ENCODE assay signal across 24 mouse cellular contexts in genomic region chr1:36573524-36573923, GRCm38 (mm10). TPM values are rescaled to one million over a fixed set of nuclear protein-coding genes. Genes with fewer than 3 reads are reported as not detected.
DNase-seq lines count a peak whose midpoint lies in the region; ATAC-seq and TF ChIP-seq lines count a peak whose summit lies in the region.
"Had no signal": no experiment of that assay in that cellular context is flagged by ENCODE, and none has a peak within 500 bp of the region (broad histone marks: within the 10 kb centered on the region; RNA-seq: fewer than 3 reads in every experiment).

No protein-coding gene starts in this region.

- no peak for TF ChIP-seq EP300 in liver, postnatal 0 days (IDR thresholded peaks at IDR 0.05; ENCODE audit: low read depth)

- H3K4me3 ChIP-seq in liver, postnatal 0 days (ENCODE audit: low read depth, low read length): no peak overlapping the region
- no peak overlapping the region for H3K4me3 ChIP-seq in liver, embryonic 11.5 days (ENCODE audit: low read depth, low read length)
- H3K4me3 ChIP-seq in embryonic facial prominence, embryonic 10.5 days: no peak overlapping the region
- no peak overlapping the region for H3K4me3 ChIP-seq in stomach, embryonic 14.5 days (ENCODE audit: low read depth, low read length)
- H3K4me3 ChIP-seq: erythroblast, embryonic 14.5 days; hindbrain, embryonic 15.5 days; liver, embryonic 13.5 days; midbrain, embryonic 15.5 days had no signal

- peak overlapping the region; percentile 12; the same call in 1 of the 2 replicates for H3K27ac ChIP-seq in liver, postnatal 0 days (ENCODE audit: low read depth)
- H3K27ac ChIP-seq in liver, embryonic 11.5 days (ENCODE audit: low read depth, low read length): no peak overlapping the region
- H3K27ac ChIP-seq in embryonic facial prominence, embryonic 10.5 days (replicated peaks): peak overlapping the region; percentile 49; the same call in 1 of the 2 replicates
- peak overlapping the region; percentile 67 for H3K27ac ChIP-seq in stomach, embryonic 14.5 days (ENCODE audit: low read length)
- H3K27ac ChIP-seq: hindbrain, embryonic 15.5 days; liver, embryonic 13.5 days; midbrain, embryonic 15.5 days had no signal

- no peaks in the 10 kb centered on the region for H3K36me3 ChIP-seq in liver, postnatal 0 days (replicated peaks; ENCODE audit: insufficient read depth, low read length)
- H3K36me3 ChIP-seq in liver, embryonic 11.5 days (ENCODE audit: control insufficient read depth, insufficient read depth, low read length): no peaks in the 10 kb centered on the region
- H3K36me3 ChIP-seq in embryonic facial prominence, embryonic 10.5 days (replicated peaks): no peaks in the 10 kb centered on the region
- H3K36me3 ChIP-seq in stomach, embryonic 14.5 days (ENCODE audit: control insufficient read depth, insufficient read depth, low read length): no peaks in the 10 kb centered on the region
- H3K36me3 ChIP-seq: hindbrain, embryonic 15.5 days; liver, embryonic 13.5 days; midbrain, embryonic 15.5 days had no signal

- H3K9ac ChIP-seq in liver, postnatal 0 days (replicated peaks): no peak overlapping the region
- no peak overlapping the region for H3K9ac ChIP-seq in liver, embryonic 11.5 days (ENCODE audit: low read depth, low read length)
- H3K9ac ChIP-seq in stomach, embryonic 14.5 days (replicated peaks; ENCODE audit: low read depth, low read length): no peak overlapping the region
- H3K9ac ChIP-seq: forebrain, postnatal 0 days; hindbrain, embryonic 15.5 days; liver, embryonic 13.5 days had no signal

- peak; percentile 93 for DNase-seq in heart, adult 11 months
- DNase-seq in heart, postnatal 25 days (ENCODE audit: low spot score): no peak
- no peak for DNase-seq in liver, postnatal 0 days
- DNase-seq in liver, embryonic 11.5 days (ENCODE audit: low spot score): no peak
- no peak for DNase-seq in embryonic facial prominence, embryonic 10.5 days (ENCODE audit: low spot score)
- no peak for DNase-seq in kidney, postnatal 36 days
- no peak for DNase-seq in urinary bladder, postnatal 25 days (ENCODE audit: low spot score)
- DNase-seq: cerebellum, postnatal 10 days; embryo, embryonic 11 days; forebrain, postnatal 0 days; heart, adult 18-20 months; kidney, adult 2 months; layer of hippocampus, postnatal 36 days; liver, embryonic 13.5 days; right cerebral cortex, adult 18-20 months; thymus, postnatal 4 days had no signal

- intact Hi-C loops in heart, postnatal 25 days (cut with DNase I): no loop called here

- no peak overlapping the region for H3K4me2 ChIP-seq in liver, postnatal 0 days (ENCODE audit: low read depth, low read length)
- H3K4me2 ChIP-seq in liver, embryonic 11.5 days: no peak overlapping the region
- H3K4me2 ChIP-seq in stomach, embryonic 14.5 days (replicated peaks; ENCODE audit: low read depth, low read length): no peak overlapping the region
- H3K4me2 ChIP-seq: hindbrain, embryonic 15.5 days; liver, embryonic 13.5 days; midbrain, embryonic 15.5 days had no signal

- H3K4me1 ChIP-seq in liver, postnatal 0 days (ENCODE audit: insufficient read depth): peaks cover 18% of the 10 kb centered on the region
- peaks cover 21% of the 10 kb centered on the region for H3K4me1 ChIP-seq in liver, embryonic 11.5 days (replicated peaks; ENCODE audit: control insufficient read depth, insufficient read depth, low read length)
- H3K4me1 ChIP-seq in embryonic facial prominence, embryonic 10.5 days: peaks cover 78% of the 10 kb centered on the region
- H3K4me1 ChIP-seq in stomach, embryonic 14.5 days (ENCODE audit: control insufficient read depth, insufficient read depth, low read length): peaks cover 44% of the 10 kb centered on the region
- H3K4me1 ChIP-seq: midbrain, embryonic 15.5 days had no signal

- WGBS in liver, postnatal 0 days (ENCODE audit: insufficient replicate concordance): 79% methylated on average over 8 of the region's 8 CpGs
- 85% methylated on average over 8 of the region's 8 CpGs for WGBS in liver, embryonic 11.5 days
- WGBS in embryonic facial prominence, embryonic 10.5 days: 82% methylated on average over 8 of the region's 8 CpGs
- WGBS in stomach, embryonic 14.5 days: 64% methylated on average over 8 of the region's 8 CpGs

- H3K9me3 ChIP-seq in liver, postnatal 0 days (ENCODE audit: low read length): no peaks in the 10 kb centered on the region
- no peaks in the 10 kb centered on the region for H3K9me3 ChIP-seq in liver, embryonic 11.5 days (ENCODE audit: control insufficient read depth, low read length)
- H3K9me3 ChIP-seq in embryonic facial prominence, embryonic 10.5 days: no peaks in the 10 kb centered on the region
- no peaks in the 10 kb centered on the region for H3K9me3 ChIP-seq in stomach, embryonic 14.5 days (ENCODE audit: control insufficient read depth, low read depth, low read length)
- H3K9me3 ChIP-seq: hindbrain, embryonic 15.5 days; liver, embryonic 13.5 days; midbrain, embryonic 15.5 days had no signal

- H3K27me3 ChIP-seq in liver, postnatal 0 days (ENCODE audit: insufficient read depth, low read length): 0 out of 2 replicates have a peak, but pooled peaks cover 2% of the 10 kb centered on the region
- H3K27me3 ChIP-seq in liver, embryonic 11.5 days (replicated peaks; ENCODE audit: control insufficient read depth, insufficient read depth, low read length): 0 out of 2 replicates have a peak, but pooled peaks cover 2% of the 10 kb centered on the region
- 0 out of 2 replicates have a peak, but pooled peaks cover 4% of the 10 kb centered on the region for H3K27me3 ChIP-seq in embryonic facial prominence, embryonic 10.5 days (replicated peaks; ENCODE audit: low read depth, poor library complexity, severe bottlenecking)
- no peaks in the 10 kb centered on the region for H3K27me3 ChIP-seq in stomach, embryonic 14.5 days (ENCODE audit: control insufficient read depth, insufficient read depth, low read length)
- H3K27me3 ChIP-seq: CH12.LX; hindbrain, embryonic 15.5 days; midbrain, embryonic 15.5 days had no signal

- no peak for TF ChIP-seq CTCF in liver, postnatal 0 days (IDR thresholded peaks at IDR 0.05; ENCODE audit: low read depth)

- ATAC-seq in liver, postnatal 0 days: no peak
- no peak for ATAC-seq in liver, embryonic 11.5 days (replicated peaks; ENCODE audit: low FRiP score)
- ATAC-seq in stomach, embryonic 14.5 days (ENCODE audit: insufficient number of reproducible peaks, insufficient read depth, low FRiP score, low read depth): no peak
- ATAC-seq: forebrain, postnatal 0 days; midbrain, embryonic 15.5 days had no signal

RNA-seq across cellular contexts. Expression of gene Sema4c, which starts 15.4 kb away (rescaled TPM):
- total RNA-seq in heart, postnatal 25 days (2021): 10 to 100 TPM; 14.8 to 15.7 TPM
- polyA plus RNA-seq in liver, postnatal 0 days (2015; fragmentation: Nextera tagmentation; extraction: Ambion mirVana): 2.0 TPM in 2 replicates
- polyA plus RNA-seq in liver, embryonic 11.5 days (2014; fragmentation: Nextera tagmentation; extraction: Ambion mirVana): 0.77 and 0.78 TPM in 2 replicates
- polyA plus RNA-seq in embryonic facial prominence, embryonic 10.5 days (2016; fragmentation: Nextera tagmentation; extraction: Ambion mirVana): 24.9 and 25.9 TPM in 2 replicates
- polyA plus RNA-seq in stomach, embryonic 14.5 days (2014; fragmentation: Nextera tagmentation; extraction: Ambion mirVana): 4.2 and 4.3 TPM in 2 replicates

RNA-seq across cellular contexts. Expression of gene Ankrd39, which starts 26.3 kb away (rescaled TPM):
- 1 to 10 TPM; 5.6 to 8.1 TPM for total RNA-seq in heart, postnatal 25 days (2021)
- 7.4 and 8.3 TPM in 2 replicates for polyA plus RNA-seq in liver, postnatal 0 days (2015; fragmentation: Nextera tagmentation; extraction: Ambion mirVana)
- polyA plus RNA-seq in liver, embryonic 11.5 days (2014; fragmentation: Nextera tagmentation; extraction: Ambion mirVana): 18.2 and 22.1 TPM in 2 replicates
- polyA plus RNA-seq in embryonic facial prominence, embryonic 10.5 days (2016; fragmentation: Nextera tagmentation; extraction: Ambion mirVana): 18.9 and 20.3 TPM in 2 replicates
- 26.2 and 30.4 TPM in 2 replicates for polyA plus RNA-seq in stomach, embryonic 14.5 days (2014; fragmentation: Nextera tagmentation; extraction: Ambion mirVana)

RNA-seq across cellular contexts. Expression of gene Gm42417, which starts 34.3 kb away (rescaled TPM):
- 100 to 1,000 TPM; 112 to 186 TPM for total RNA-seq in heart, postnatal 25 days (2021)
- 0.45 TPM in 1 of 2 replicates, not detected in the other for polyA plus RNA-seq in liver, postnatal 0 days (2015; fragmentation: Nextera tagmentation; extraction: Ambion mirVana)
- polyA plus RNA-seq in liver, embryonic 11.5 days (2014; fragmentation: Nextera tagmentation; extraction: Ambion mirVana): not detected in 2 replicates
- polyA plus RNA-seq in embryonic facial prominence, embryonic 10.5 days (2016; fragmentation: Nextera tagmentation; extraction: Ambion mirVana): 0.54 TPM in 1 of 2 replicates, not detected in the other
- polyA plus RNA-seq in stomach, embryonic 14.5 days (2014; fragmentation: Nextera tagmentation; extraction: Ambion mirVana): 0.39 TPM in 1 of 2 replicates, not detected in the other
- total RNA-seq: adrenal gland, adult 18-20 months; layer of hippocampus, postnatal 36 days; left cerebral cortex, postnatal 25 days had no signal
- polyA plus RNA-seq: erythroblast, embryonic 14.5 days; kidney, adult 2 months; large intestine, adult 2 months; liver, embryonic 13.5 days had no signal

RNA-seq across cellular contexts. Expression of gene Ankrd23, which starts 36.8 kb away (rescaled TPM):
- 100 to 1,000 TPM; 215 to 337 TPM for total RNA-seq in heart, postnatal 25 days (2021)
- 2.0 and 2.2 TPM in 2 replicates for polyA plus RNA-seq in liver, postnatal 0 days (2015; fragmentation: Nextera tagmentation; extraction: Ambion mirVana)
- polyA plus RNA-seq in liver, embryonic 11.5 days (2014; fragmentation: Nextera tagmentation; extraction: Ambion mirVana): 11.0 and 13.4 TPM in 2 replicates
- polyA plus RNA-seq in embryonic facial prominence, embryonic 10.5 days (2016; fragmentation: Nextera tagmentation; extraction: Ambion mirVana): 15.5 and 16.6 TPM in 2 replicates
- 16.8 and 19.4 TPM in 2 replicates for polyA plus RNA-seq in stomach, embryonic 14.5 days (2014; fragmentation: Nextera tagmentation; extraction: Ambion mirVana)
